Mouse (Mus musculus) cerebellum, adult 18-20 months (tissue): ENCODE results near the gene Pygm.

ENCODE experiments used
- DNase-seq, 2 experiments: peaks; one replicate each; pipeline ENCODE4 v3.0.0; 2021

Gene Pygm

DNA sequence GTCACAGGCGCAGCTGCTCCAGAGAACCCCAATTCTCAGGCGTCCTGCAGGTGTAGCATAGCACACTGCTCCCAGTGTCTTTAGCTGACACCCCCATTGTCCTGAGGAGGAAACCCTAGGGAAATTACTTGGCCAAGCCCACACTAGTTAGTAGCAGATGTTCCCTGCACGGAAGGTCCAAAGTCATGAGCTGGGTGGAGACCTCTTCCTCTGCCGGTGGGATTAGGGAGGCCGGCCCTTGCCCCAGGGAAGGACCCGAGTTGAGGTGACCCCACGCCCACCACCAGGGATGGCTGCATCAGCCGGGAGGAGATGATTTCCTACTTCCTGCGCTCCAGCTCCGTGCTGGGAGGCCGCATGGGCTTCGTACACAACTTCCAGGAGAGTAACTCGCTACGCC, 28.6 kb downstream of the Pygm start:
- DNase-seq, result no peak

GRCm38 (mm10) chr19:6415454-6415853, 31.3 kb downstream of the Pygm start:
- no peak for DNase-seq

DNA sequence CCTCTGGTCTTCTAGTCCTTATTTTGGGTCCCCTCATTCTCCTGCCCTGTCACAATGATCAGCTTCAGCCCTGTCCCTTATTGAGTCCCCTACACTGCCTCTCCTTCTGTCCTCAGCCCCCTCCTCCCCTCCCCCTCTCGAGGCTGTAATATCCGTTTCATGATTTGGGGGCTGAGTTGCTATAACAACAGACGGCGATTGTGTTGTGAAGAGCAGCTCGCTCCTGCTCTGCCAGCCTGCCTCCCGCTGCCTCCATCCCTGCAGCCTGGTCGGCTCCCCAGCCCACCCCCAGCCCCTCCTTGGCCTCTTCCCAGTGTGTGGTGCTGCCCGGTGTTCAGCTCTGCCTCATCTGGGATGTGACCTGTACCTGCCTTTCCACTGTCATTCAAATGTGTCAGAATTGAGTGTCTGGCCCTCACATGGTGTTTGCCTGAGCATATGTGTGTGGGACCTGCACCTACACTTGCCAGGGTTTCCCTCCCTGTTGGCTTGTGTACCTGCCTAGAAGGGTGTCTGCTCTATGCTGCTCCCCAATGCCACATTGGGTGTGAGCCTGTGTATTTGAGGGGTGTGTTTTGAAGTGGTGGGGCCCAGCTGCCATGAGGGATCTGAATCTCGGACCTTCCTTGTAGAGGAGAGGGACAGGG, 32.0 kb downstream of the Pygm start:
- no peak for DNase-seq

DNA sequence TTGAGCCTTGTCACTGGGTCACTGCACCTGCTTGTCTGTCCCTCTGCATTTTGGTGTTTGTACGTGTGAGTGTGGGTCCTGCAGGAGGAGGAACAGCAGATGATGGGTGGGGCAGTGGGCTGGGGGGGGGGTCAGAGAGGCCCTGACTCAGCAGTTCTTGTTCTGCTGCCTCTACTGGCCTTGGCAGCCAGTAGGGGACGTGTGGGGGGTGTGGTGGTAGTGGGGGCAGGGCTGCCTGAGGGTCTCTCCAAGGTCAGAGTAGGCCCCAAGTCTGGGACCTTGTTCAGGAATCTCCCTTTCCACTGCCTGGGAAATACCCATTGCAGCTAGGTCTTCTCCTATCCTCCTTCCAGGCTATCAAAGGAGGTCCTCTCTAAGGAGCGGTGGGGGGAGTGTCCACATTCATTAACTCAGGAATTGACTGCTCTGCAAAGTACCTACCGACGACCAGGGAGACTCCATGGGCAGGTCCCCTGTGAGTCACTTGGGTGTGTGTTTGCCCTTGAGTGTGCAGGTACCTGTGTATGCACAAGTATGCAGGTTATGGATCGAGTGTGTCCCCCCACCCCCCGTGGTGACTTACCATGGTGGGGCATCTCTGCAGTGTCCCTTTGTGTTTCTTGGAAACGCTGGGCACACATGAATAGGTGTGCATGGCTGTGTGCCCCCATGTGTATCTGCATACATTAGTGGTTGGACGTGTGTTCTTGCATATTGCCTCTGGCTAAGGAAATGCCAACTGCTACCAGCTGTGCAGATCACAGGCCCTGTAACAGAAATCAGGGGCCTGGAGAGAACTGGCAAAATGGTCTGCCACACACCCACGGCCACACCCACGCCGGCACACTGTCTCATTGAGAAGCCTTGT, 32.9 kb downstream of the Pygm start:
- DNase-seq, result no peak

- DNase-seq, result peak; percentile 96 to 98
These were observed 34.2 kb downstream of the Pygm start, which contains the start of gene Nrxn2 for GRCm38 (mm10) chr19:6418233-6418879. Gene Nrxn2 (plus strand): TSS chr19:6418731.

GRCm38 (mm10) chr19:6418984-6419692, 34.9 kb downstream of the Pygm start:
- peak in 1 of 2 experiments; percentile 47 for DNase-seq

GRCm38 (mm10) chr19:6419805-6420310, 35.7 kb downstream of the Pygm start:
- no peak for DNase-seq

DNA sequence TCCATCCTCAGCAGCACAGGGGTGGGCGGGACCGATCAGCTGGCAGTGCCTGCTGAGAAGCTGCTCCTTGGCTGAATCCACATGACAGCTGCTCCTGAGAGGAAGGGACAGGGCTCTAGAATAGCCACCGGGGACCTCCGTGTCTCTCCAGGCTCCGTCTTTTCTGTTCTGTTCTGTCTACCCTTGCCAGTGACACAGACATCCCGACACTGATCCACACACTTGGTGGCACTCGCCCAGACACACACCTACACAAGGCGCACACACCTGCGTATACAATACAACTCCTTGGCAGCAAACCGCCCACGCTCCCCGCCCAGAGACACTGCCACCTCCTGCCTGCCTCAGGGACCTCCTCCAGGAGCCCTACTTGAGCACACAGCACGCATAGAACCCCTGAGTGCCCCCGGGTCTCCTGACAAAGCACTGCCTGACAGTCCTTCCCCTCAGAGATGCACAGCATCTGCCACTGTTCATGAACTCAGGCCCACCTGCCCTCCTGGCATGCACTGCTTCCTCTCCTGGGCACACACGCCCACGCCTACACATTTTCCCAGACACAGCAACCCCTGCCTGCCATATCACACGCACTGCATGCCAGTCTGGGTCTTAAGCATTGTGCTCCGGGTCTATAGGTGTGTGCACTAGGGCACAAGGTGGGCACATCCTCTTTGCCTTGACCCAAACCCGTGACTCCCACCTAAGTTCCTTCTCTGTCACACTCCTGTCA, 36.4 kb downstream of the Pygm start:
- peak; percentile 66 to 74 for DNase-seq

DNA sequence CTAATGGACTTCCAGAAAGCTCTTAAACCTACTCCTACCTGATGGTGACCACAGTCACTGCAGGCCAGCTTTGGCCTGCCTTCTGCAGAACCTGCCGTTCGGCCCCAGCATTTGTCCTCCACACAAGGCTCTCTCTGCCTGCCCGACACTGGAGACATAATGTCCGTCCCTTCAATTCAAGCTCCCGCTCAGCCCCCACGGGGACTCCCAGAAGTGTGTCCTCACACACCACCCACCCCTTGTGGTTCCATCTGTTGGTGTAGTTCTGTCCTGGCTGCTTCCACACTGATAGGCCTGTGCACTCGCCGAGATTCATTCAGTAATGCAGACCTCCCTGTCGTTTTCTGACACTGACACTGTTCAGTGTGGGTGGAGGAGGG, 37.0 kb downstream of the Pygm start:
- DNase-seq, result peak; percentile 47 to 52

GRCm38 (mm10) chr19:6422014-6422413, 37.8 kb downstream of the Pygm start:
- DNase-seq, result no peak

DNA sequence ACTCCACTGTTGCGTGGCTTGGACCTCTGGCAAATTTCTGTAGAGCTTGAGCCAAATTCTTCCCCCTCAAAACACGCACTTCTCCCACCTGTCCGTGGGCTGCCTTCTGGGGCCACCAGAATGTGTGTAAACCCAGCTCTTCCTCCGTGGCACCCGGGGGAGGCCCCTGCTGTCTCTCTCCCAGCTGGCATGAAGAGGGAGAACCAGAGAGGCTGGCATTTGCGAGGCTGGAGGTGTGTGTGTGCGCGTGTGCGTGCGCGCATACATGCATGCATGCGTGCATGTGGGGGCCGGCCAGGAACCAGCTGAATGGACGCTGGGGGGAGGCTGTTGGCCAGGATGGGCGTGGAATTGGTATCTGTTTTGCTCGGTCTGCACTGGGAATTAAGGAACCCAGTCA, 39.0 kb downstream of the Pygm start:
- DNase-seq, result peak; percentile 37 to 47

- DNase-seq, result peak in 1 of 2 experiments; percentile 55
These were observed 40.1 kb downstream of the Pygm start for GRCm38 (mm10) chr19:6424137-6424881.

- no peak for DNase-seq
These were observed 41.4 kb downstream of the Pygm start for GRCm38 (mm10) chr19:6425595-6425994.

GRCm38 (mm10) chr19:6426703-6427500, 42.7 kb downstream of the Pygm start:
- peak; percentile 62 to 79 for DNase-seq

GRCm38 (mm10) chr19:6427653-6428434, 43.6 kb downstream of the Pygm start:
- DNase-seq, result no peak

DNA sequence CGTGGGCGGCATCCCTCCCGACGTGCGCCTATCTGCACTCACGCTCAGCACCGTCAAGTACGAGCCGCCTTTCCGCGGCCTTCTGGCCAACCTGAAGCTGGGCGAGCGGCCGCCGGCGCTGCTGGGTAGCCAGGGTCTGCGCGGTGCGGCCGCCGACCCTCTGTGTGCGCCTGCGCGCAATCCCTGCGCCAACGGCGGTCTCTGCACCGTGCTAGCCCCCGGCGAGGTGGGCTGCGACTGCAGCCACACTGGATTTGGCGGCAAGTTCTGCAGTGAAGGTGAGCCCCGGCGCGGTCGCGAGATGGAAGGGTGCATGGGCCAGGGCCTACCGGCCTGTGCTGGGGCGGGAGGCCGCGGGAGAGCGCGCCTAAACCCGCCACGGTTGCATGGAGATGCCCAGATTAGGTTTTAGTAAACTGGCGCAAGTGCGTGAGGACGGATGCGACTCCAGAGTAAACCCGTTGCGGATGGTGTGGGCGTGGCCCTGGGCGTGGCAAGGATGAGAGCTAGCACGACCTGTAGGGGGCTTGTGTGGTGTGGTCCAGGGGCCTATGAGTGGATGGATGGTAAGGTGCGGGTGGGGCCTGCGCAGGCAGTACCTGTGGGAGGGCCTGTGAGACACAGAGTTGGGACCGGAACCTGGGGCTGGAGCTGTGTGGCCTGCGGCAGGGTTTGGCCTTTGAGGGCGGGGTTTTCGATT, 44.5 kb downstream of the Pygm start:
- no peak for DNase-seq

DNA sequence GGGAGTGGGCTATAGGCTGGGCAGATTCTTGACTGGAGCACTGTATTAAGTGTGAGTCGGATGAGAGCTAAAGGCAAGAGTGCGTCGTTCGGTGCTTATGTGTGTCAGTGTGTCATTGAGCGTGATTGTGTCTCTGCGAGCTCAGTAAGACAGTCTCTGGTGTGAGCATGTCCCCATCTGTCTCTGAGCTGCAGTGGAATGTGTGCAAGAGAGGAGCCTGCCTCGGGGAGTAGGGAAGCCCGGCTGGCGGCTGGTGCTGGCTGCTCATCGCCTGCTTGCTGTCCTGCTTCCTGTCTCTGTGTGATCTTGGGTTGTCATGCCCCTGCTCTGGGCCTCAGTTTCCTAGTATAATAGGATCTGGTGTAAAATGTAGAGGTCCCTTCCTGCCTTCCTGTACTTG, 58.8 kb downstream of the Pygm start:
- DNase-seq, result peak in 1 of 2 experiments; percentile 54

GRCm38 (mm10) chr19:6445761-6446423, 61.7 kb downstream of the Pygm start:
- DNase-seq, result no peak
